Mouse (Mus musculus) embryo, embryonic 11 days (tissue): ENCODE data around the gene 4930518I15Rik.
"Not testable (repeated sequence)": the region's sequence is repeated elsewhere in the genome, so short reads cannot be mapped to it uniquely, and the experiment has no call there.

Source experiments
- DNase-seq: peaks from one replicate; pipeline ENCODE4 v3.0.0-alpha.2; 2015

Gene 4930518I15Rik

GRCm38 (mm10) chr2:156874760-156875510, 17.2 kb upstream of the 4930518I15Rik start:
- no peak for DNase-seq

- no peak for DNase-seq
Measured at GRCm38 (mm10) chr2:156874047-156874759, 16.5 kb upstream of the 4930518I15Rik start.

GRCm38 (mm10) chr2:156873629-156874028, 15.9 kb upstream of the 4930518I15Rik start:
- peak; percentile 78 for DNase-seq

GRCm38 (mm10) chr2:156870519-156870918, 12.8 kb upstream of the 4930518I15Rik start:
- no peak for DNase-seq

- no peak for DNase-seq
Measured at GRCm38 (mm10) chr2:156869554-156869953, 11.8 kb upstream of the 4930518I15Rik start.

GRCm38 (mm10) chr2:156868994-156869393, 11.2 kb upstream of the 4930518I15Rik start:
- DNase-seq, result no peak

- DNase-seq, result no peak
Measured at GRCm38 (mm10) chr2:156864481-156864880, 6.7 kb upstream of the 4930518I15Rik start.

- DNase-seq, result no peak
Measured at GRCm38 (mm10) chr2:156863487-156864160, 5.9 kb upstream of the 4930518I15Rik start.

- peak; percentile 99 for DNase-seq
Measured at GRCm38 (mm10) chr2:156862772-156863486, 5.2 kb upstream of the 4930518I15Rik start, which contains the start of gene Rab5if. TSS of gene Rab5if (plus strand) at chr2:156863128.

GRCm38 (mm10) chr2:156862041-156862717, 4.4 kb upstream of the 4930518I15Rik start:
- peak; percentile 69 for DNase-seq

- DNase-seq, result no peak
Measured at GRCm38 (mm10) chr2:156858671-156859070, 925 bp upstream of the 4930518I15Rik start.

- DNase-seq, result no peak
Measured at GRCm38 (mm10) chr2:156857385-156857791, 358 bp downstream of the 4930518I15Rik start.

- DNase-seq, result no peak
Measured at GRCm38 (mm10) chr2:156856311-156856710, 1.4 kb downstream of the 4930518I15Rik start.

- DNase-seq, result peak; percentile 66
Measured at GRCm38 (mm10) chr2:156853999-156854771, 3.6 kb downstream of the 4930518I15Rik start.

GRCm38 (mm10) chr2:156853584-156853983, 4.2 kb downstream of the 4930518I15Rik start:
- not testable (repeated sequence) for DNase-seq

GRCm38 (mm10) chr2:156850505-156850904, 7.2 kb downstream of the 4930518I15Rik start:
- DNase-seq, result no peak

GRCm38 (mm10) chr2:156848526-156849182, 9.1 kb downstream of the 4930518I15Rik start:
- no peak for DNase-seq

GRCm38 (mm10) chr2:156847653-156848052, 10.1 kb downstream of the 4930518I15Rik start:
- DNase-seq, result no peak

GRCm38 (mm10) chr2:156844715-156845114, 13.0 kb downstream of the 4930518I15Rik start:
- peak; percentile 9 for DNase-seq

- DNase-seq, result no peak
Measured at GRCm38 (mm10) chr2:156843331-156843730, 14.4 kb downstream of the 4930518I15Rik start.

GRCm38 (mm10) chr2:156842711-156843110, 15.0 kb downstream of the 4930518I15Rik start:
- DNase-seq, result peak; percentile 59
